In genomic region chr5:127616884-127617635, GRCm38 (mm10) we compare ENCODE assay signal across 8 mouse cellular contexts. TPM values are rescaled to one million over a fixed set of nuclear protein-coding genes. Genes with fewer than 3 reads are reported as not detected.
DNase-seq lines count a peak whose midpoint lies in the region; ATAC-seq and TF ChIP-seq lines count a peak whose summit lies in the region.

No protein-coding gene starts in this region.

- no peaks in the 10 kb centered on the region for H3K36me3 ChIP-seq in embryonic facial prominence, embryonic 15.5 days
- H3K36me3 ChIP-seq in limb, embryonic 14.5 days (ENCODE audit: control insufficient read depth, insufficient read depth, low read length), result no peaks in the 10 kb centered on the region
- no peaks in the 10 kb centered on the region for H3K36me3 ChIP-seq in midbrain, postnatal 0 days (ENCODE audit: insufficient read depth, low read length)

- peak overlapping the region; percentile 86 for H3K4me2 ChIP-seq in embryonic facial prominence, embryonic 15.5 days (replicated peaks)
- H3K4me2 ChIP-seq in limb, embryonic 14.5 days (replicated peaks; ENCODE audit: low read depth, low read length, severe bottlenecking), result peak overlapping the region; percentile 87
- H3K4me2 ChIP-seq in midbrain, postnatal 0 days (ENCODE audit: low read depth, low read length, poor library complexity, severe bottlenecking), result peak overlapping the region; percentile 98

- peaks cover 11% of the 10 kb centered on the region for H3K4me1 ChIP-seq in bone marrow, adult 2 months (ENCODE audit: control insufficient read depth, insufficient read depth, low read length)
- H3K4me1 ChIP-seq in embryonic facial prominence, embryonic 15.5 days, result peaks cover 29% of the 10 kb centered on the region
- peaks cover 11% of the 10 kb centered on the region for H3K4me1 ChIP-seq in limb, embryonic 14.5 days (ENCODE audit: control insufficient read depth, insufficient read depth, low read length)
- H3K4me1 ChIP-seq in midbrain, postnatal 0 days (ENCODE audit: insufficient read depth, low read length), result peaks cover 20% of the 10 kb centered on the region

- TF ChIP-seq CTCF in bone marrow, adult 2 months (IDR thresholded peaks at IDR 0.05; ENCODE audit: control insufficient read depth, insufficient read depth, low read length), result no peak
- no peak for TF ChIP-seq CTCF in midbrain, postnatal 0 days (IDR thresholded peaks at IDR 0.05)

- peak; percentile 92 for ATAC-seq in embryonic facial prominence, embryonic 15.5 days (ENCODE audit: insufficient number of reproducible peaks, low FRiP score, low TSS enrichment, low read depth)
- peak; percentile 96 for ATAC-seq in limb, embryonic 14.5 days (ENCODE audit: low FRiP score, low read depth)
- peak; percentile 93 for ATAC-seq in midbrain, postnatal 0 days (ENCODE audit: low FRiP score)

- TF ChIP-seq POLR2A in bone marrow, adult 2 months (IDR thresholded peaks at IDR 0.05; ENCODE audit: borderline replicate concordance, control insufficient read depth, low read depth, low read length), result peak; percentile 95
- peak; percentile 61; the same call in 1 of the 2 replicates for TF ChIP-seq POLR2A in limb, embryonic 14.5 days (IDR thresholded peaks at IDR 0.05; ENCODE audit: borderline replicate concordance, extremely low read depth, insufficient read depth, insufficient read length)

- peak overlapping the region; percentile 95 for H3K9ac ChIP-seq in embryonic facial prominence, embryonic 15.5 days
- H3K9ac ChIP-seq in limb, embryonic 14.5 days (ENCODE audit: low read depth, low read length, severe bottlenecking), result peak overlapping the region; percentile 97
- H3K9ac ChIP-seq in midbrain, postnatal 0 days (replicated peaks; ENCODE audit: low read length, poor library complexity, severe bottlenecking), result peak overlapping the region; percentile 98

- under 1% methylated on average over 89 of the region's 91 CpGs for WGBS in bone marrow, adult 2 months
- WGBS in embryonic facial prominence, embryonic 15.5 days, result under 1% methylated on average over 74 of the region's 91 CpGs
- 3% methylated on average over 44 of the region's 91 CpGs for WGBS in limb, embryonic 14.5 days
- WGBS in midbrain, postnatal 0 days, result under 1% methylated on average over 87 of the region's 91 CpGs

- peak overlapping the region; percentile 93 for H3K4me3 ChIP-seq in bone marrow, adult 2 months (replicated peaks; ENCODE audit: control insufficient read depth, low read depth, low read length)
- peak overlapping the region; percentile 90 for H3K4me3 ChIP-seq in embryonic facial prominence, embryonic 15.5 days (replicated peaks)
- peak overlapping the region; percentile 98 for H3K4me3 ChIP-seq in limb, embryonic 14.5 days (replicated peaks; ENCODE audit: low read length)
- H3K4me3 ChIP-seq in midbrain, postnatal 0 days (ENCODE audit: low read depth, low read length), result peak overlapping the region; percentile 99

- peak; percentile 97 for DNase-seq in 416B (ENCODE audit: low read depth)
- DNase-seq in heart, adult 8-10 months (ENCODE audit: low spot score), result peak; percentile 98
- DNase-seq in kidney, adult 9 months, result peak; percentile 98
- peak; percentile 98 for DNase-seq in limb, embryonic 14.5 days (ENCODE audit: low spot score)
- peak; percentile 98 for DNase-seq in midbrain, postnatal 0 days (ENCODE audit: low spot score)
- peak; percentile 88 to 94 for DNase-seq in spleen, postnatal 14 days (ENCODE audit: low spot score in 2 of 2)

- H3K27me3 ChIP-seq in embryonic facial prominence, embryonic 15.5 days, result no peaks in the 10 kb centered on the region; the same call in 1 of the 2 replicates
- no peaks in the 10 kb centered on the region for H3K27me3 ChIP-seq in limb, embryonic 14.5 days (ENCODE audit: control insufficient read depth, insufficient read depth, low read length)
- no peaks in the 10 kb centered on the region for H3K27me3 ChIP-seq in midbrain, postnatal 0 days (ENCODE audit: insufficient read depth, low read length)

- H3K9me3 ChIP-seq in embryonic facial prominence, embryonic 15.5 days (replicated peaks), result no peaks in the 10 kb centered on the region
- H3K9me3 ChIP-seq in limb, embryonic 14.5 days (ENCODE audit: control insufficient read depth, low read length), result no peaks in the 10 kb centered on the region
- no peaks in the 10 kb centered on the region for H3K9me3 ChIP-seq in midbrain, postnatal 0 days (ENCODE audit: low read length)

- peak overlapping the region; percentile 95 for H3K27ac ChIP-seq in bone marrow, adult 2 months (ENCODE audit: control insufficient read depth, insufficient read depth, low read depth, low read length, poor library complexity)
- peak overlapping the region; percentile 72 for H3K27ac ChIP-seq in embryonic facial prominence, embryonic 15.5 days (replicated peaks)
- H3K27ac ChIP-seq in limb, embryonic 14.5 days (replicated peaks; ENCODE audit: low read depth, low read length), result peak overlapping the region; percentile 88
- H3K27ac ChIP-seq in midbrain, postnatal 0 days (ENCODE audit: low read depth, low read length), result peak overlapping the region; percentile 81

RNA-seq across cellular contexts. Expression of gene Glt1d1, which starts 15.0 kb away (rescaled TPM):
- polyA plus RNA-seq in bone marrow, adult 2 months (2011; ENCODE audit: insufficient read depth, insufficient read length, low replicate concordance, missing spikeins), result 1.8 and 4.8 TPM in 2 replicates
- polyA plus RNA-seq in embryonic facial prominence, embryonic 15.5 days (2015; fragmentation: Nextera tagmentation; extraction: Ambion mirVana), result 0.30 and 0.47 TPM in 2 replicates
- not detected for total RNA-seq in heart, adult 8-10 months (2022)
- 1.2 and 1.5 TPM in 2 replicates for polyA plus RNA-seq in limb, embryonic 14.5 days (2012; rRNA removed)
- 0.47 and 0.79 TPM in 2 replicates for polyA plus RNA-seq in limb, embryonic 14.5 days (2014; fragmentation: Nextera tagmentation; extraction: Ambion mirVana)
- 9.6 and 12.8 TPM in 2 replicates for total RNA-seq in midbrain, postnatal 0 days (2014; rRNA removed)
- 1.3 and 1.7 TPM in 2 replicates for polyA plus RNA-seq in midbrain, postnatal 0 days (2015; fragmentation: Nextera tagmentation; extraction: Ambion mirVana)

RNA-seq across cellular contexts. Expression of gene Slc15a4, which starts 15.6 kb away (rescaled TPM):
- 16.6 and 30.1 TPM in 2 replicates for polyA plus RNA-seq in bone marrow, adult 2 months (2011; ENCODE audit: insufficient read depth, insufficient read length, low replicate concordance, missing spikeins)
- 22.5 and 27.9 TPM in 2 replicates for polyA plus RNA-seq in embryonic facial prominence, embryonic 15.5 days (2015; fragmentation: Nextera tagmentation; extraction: Ambion mirVana)
- total RNA-seq in heart, adult 8-10 months (2022), result 10 to 100 TPM; 10.9 to 17.4 (median 13.9) TPM
- polyA plus RNA-seq in limb, embryonic 14.5 days (2012; rRNA removed), result 22.0 and 31.1 TPM in 2 replicates
- 19.3 and 20.2 TPM in 2 replicates for polyA plus RNA-seq in limb, embryonic 14.5 days (2014; fragmentation: Nextera tagmentation; extraction: Ambion mirVana)
- 34.4 and 39.1 TPM in 2 replicates for total RNA-seq in midbrain, postnatal 0 days (2014; rRNA removed)
- 16.2 and 17.7 TPM in 2 replicates for polyA plus RNA-seq in midbrain, postnatal 0 days (2015; fragmentation: Nextera tagmentation; extraction: Ambion mirVana)

Comparison
In these comparisons a context has a peak if more than half of its experiments do, and no peak if none do; other contexts are left out.
1. Peak in every context shown above with its lines: DNase-seq, ATAC-seq, H3K4me3 ChIP-seq and H3K27ac ChIP-seq.